In the genomic region with DNA sequence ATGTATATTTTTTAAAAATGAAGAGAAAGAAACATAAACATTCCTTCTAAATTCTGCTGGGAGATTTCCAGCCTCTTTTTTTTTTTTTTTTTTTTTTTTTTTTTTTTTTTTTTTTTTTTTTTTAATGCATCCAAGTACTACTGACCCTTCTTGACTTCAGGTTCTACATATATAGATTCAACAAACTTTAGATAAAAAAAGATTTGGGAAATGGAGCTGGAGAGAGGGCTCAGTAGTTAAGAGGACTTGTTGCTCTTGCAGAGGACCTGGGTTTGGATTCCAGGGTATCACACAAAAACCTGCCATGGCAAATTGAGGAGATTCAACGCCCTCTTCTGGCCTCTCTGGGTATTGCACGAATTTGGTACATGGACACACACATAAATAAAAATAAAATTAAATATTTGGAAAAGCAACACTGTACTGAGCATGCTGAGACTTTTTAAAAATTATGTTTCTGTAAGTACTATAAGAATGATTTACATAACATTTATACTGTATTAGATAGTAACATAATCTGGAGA, we compare ENCODE assay signal across 10 mouse cellular contexts. TPM values are rescaled to one million over a fixed set of nuclear protein-coding genes. Genes with fewer than 3 reads are reported as not detected.
A peak's percentile ranks its signal among the peaks of the same experiment; 100 is the strongest.
DNase-seq lines count a peak whose midpoint lies in the region; ATAC-seq and TF ChIP-seq lines count a peak whose summit lies in the region.
"Had no signal": no experiment of that assay in that cellular context is flagged by ENCODE, and none has a peak within 500 bp of the region (broad histone marks: within the 10 kb centered on the region; RNA-seq: fewer than 3 reads in every experiment).

No protein-coding gene starts in this region.

- no peaks in the 10 kb centered on the region for H3K36me3 ChIP-seq in heart, adult 2 months (ENCODE audit: control insufficient read depth, insufficient read depth, low read length)
- H3K36me3 ChIP-seq in neural tube, embryonic 15.5 days, result no peaks in the 10 kb centered on the region
- H3K36me3 ChIP-seq in splenic B cell, adult 2 months (ENCODE audit: control insufficient read depth, insufficient read depth, low read length, poor library complexity, severe bottlenecking), result no peaks in the 10 kb centered on the region

- no peak for TF ChIP-seq EP300 in heart, adult 2 months (IDR thresholded peaks at IDR 0.05; ENCODE audit: insufficient read depth, low read depth, low read length)

- no peak overlapping the region for H3K4me2 ChIP-seq in neural tube, embryonic 15.5 days

- no peak overlapping the region for H3K4me3 ChIP-seq in heart, adult 2 months
- no peak overlapping the region for H3K4me3 ChIP-seq in neural tube, embryonic 15.5 days (replicated peaks)
- H3K4me3 ChIP-seq: myocyte had no signal

- H3K27me3 ChIP-seq in heart, adult 2 months (ENCODE audit: control insufficient read depth, insufficient read depth, low read length), result no peaks in the 10 kb centered on the region
- H3K27me3 ChIP-seq in neural tube, embryonic 15.5 days (replicated peaks), result no peaks in the 10 kb centered on the region
- H3K27me3 ChIP-seq in splenic B cell, adult 2 months (ENCODE audit: control insufficient read depth, insufficient read depth, low read length, poor library complexity, severe bottlenecking), result no peaks in the 10 kb centered on the region

- intact Hi-C loops in heart, adult 2 months (cut with DNase I), result no loop called here

- no peak for ATAC-seq in neural tube, embryonic 15.5 days (ENCODE audit: low FRiP score)
- no peak for ATAC-seq in erythroid progenitor cell, adult 5-6 weeks (replicated peaks; ENCODE audit: low FRiP score, poor library complexity, severe bottlenecking)
- ATAC-seq in megakaryocyte-erythroid progenitor cell, adult 5-6 weeks (replicated peaks; ENCODE audit: low FRiP score, low TSS enrichment, poor library complexity, severe bottlenecking), result no peak

- H3K9me3 ChIP-seq in neural tube, embryonic 15.5 days (replicated peaks), result no peaks in the 10 kb centered on the region

- DNase-seq in heart, adult 2 months, result no peak
- no peak for DNase-seq in heart, adult 9 months (ENCODE audit: low spot score in 2 of 2)
- peak; percentile 44 for DNase-seq in neural tube, embryonic 10.5 days (ENCODE audit: extremely low spot score, low spot score)
- no peak for DNase-seq in brain, embryonic 14.5 days (ENCODE audit: low read depth)
- DNase-seq in splenic B cell, adult 2 months (ENCODE audit: low read depth, low spot score), result peak; percentile 72

- peak; percentile 62 for TF ChIP-seq CTCF in heart, adult 2 months (IDR thresholded peaks at IDR 0.05)
- TF ChIP-seq CTCF in brain, embryonic 14.5 days (IDR thresholded peaks at IDR 0.05; ENCODE audit: borderline replicate concordance, extremely low read depth, insufficient read depth, insufficient read length), result peak; percentile 42; the same call in 1 of the 2 replicates

- H3K9ac ChIP-seq in heart, adult 2 months (ENCODE audit: low read depth, low read length), result no peak overlapping the region
- no peak overlapping the region for H3K9ac ChIP-seq in neural tube, embryonic 15.5 days (replicated peaks)

- 9% methylated on average over 2 of the region's 2 CpGs for WGBS in heart, adult 2 months
- 6% methylated on average over 2 of the region's 2 CpGs for WGBS in neural tube, embryonic 15.5 days

- no peaks in the 10 kb centered on the region for H3K79me2 ChIP-seq in heart, adult 2 months (replicated peaks; ENCODE audit: control insufficient read depth, insufficient read depth, low read length)

- no peak for TF ChIP-seq POLR2A in heart, adult 2 months (IDR thresholded peaks at IDR 0.05; ENCODE audit: insufficient read depth, low read depth, low read length)
- no peak for TF ChIP-seq POLR2A in brain, embryonic 14.5 days (IDR thresholded peaks at IDR 0.05; ENCODE audit: borderline replicate concordance, extremely low read depth, insufficient read depth, insufficient read length, poor library complexity, severe bottlenecking)

- no peaks in the 10 kb centered on the region for H3K4me1 ChIP-seq in heart, adult 2 months (ENCODE audit: control insufficient read depth, insufficient read depth, low read length)
- H3K4me1 ChIP-seq in neural tube, embryonic 15.5 days, result no peaks in the 10 kb centered on the region

- no peak overlapping the region for H3K27ac ChIP-seq in heart, adult 2 months
- H3K27ac ChIP-seq in neural tube, embryonic 15.5 days (replicated peaks), result no peak overlapping the region

RNA-seq across cellular contexts. Expression of gene Stfa3, which starts 14.8 kb away (rescaled TPM):
- total RNA-seq in heart, adult 2 months (2021), result not detected
- not detected in 2 replicates for polyA plus RNA-seq in heart, adult 2 months (2012; rRNA removed)
- 0.88 TPM in 1 of 2 replicates, not detected in the other for polyA plus RNA-seq in neural tube, embryonic 15.5 days (2015; fragmentation: Nextera tagmentation; extraction: Ambion mirVana)
- 0.82 and 1.8 TPM in 2 replicates for polyA plus RNA-seq in brain, embryonic 14.5 days (2012; rRNA removed)
- total RNA-seq in erythroid progenitor cell, adult 5-6 weeks (2015; ENCODE audit: low replicate concordance), result 8.0 and 10.1 TPM in 2 replicates
- total RNA-seq in erythroid progenitor cell, adult 5-6 weeks (2017; ENCODE audit: low replicate concordance), result not detected in 2 replicates
- total RNA-seq in megakaryocyte-erythroid progenitor cell, adult 5-6 weeks (2014; fragmentation: Nextera tagmentation), result not detected in 2 replicates
- not detected in 2 replicates for total RNA-seq in megakaryocyte-erythroid progenitor cell, adult 5-6 weeks (2017)
- total RNA-seq: hematopoietic stem cell, adult 5-6 weeks had no signal
- polyA plus RNA-seq: myocyte had no signal

Comparison
In these comparisons a context has a peak if more than half of its experiments do, and no peak if none do; other contexts are left out.
1. DNase-seq: peak in neural tube, embryonic 10.5 days (single experiment) and splenic B cell, adult 2 months (single experiment); none in heart, adult 2 months (0 of 2), heart, adult 9 months (0 of 2) and brain, embryonic 14.5 days (single experiment).